8 mouse cellular contexts compared by ENCODE assay signal in the genomic region with DNA sequence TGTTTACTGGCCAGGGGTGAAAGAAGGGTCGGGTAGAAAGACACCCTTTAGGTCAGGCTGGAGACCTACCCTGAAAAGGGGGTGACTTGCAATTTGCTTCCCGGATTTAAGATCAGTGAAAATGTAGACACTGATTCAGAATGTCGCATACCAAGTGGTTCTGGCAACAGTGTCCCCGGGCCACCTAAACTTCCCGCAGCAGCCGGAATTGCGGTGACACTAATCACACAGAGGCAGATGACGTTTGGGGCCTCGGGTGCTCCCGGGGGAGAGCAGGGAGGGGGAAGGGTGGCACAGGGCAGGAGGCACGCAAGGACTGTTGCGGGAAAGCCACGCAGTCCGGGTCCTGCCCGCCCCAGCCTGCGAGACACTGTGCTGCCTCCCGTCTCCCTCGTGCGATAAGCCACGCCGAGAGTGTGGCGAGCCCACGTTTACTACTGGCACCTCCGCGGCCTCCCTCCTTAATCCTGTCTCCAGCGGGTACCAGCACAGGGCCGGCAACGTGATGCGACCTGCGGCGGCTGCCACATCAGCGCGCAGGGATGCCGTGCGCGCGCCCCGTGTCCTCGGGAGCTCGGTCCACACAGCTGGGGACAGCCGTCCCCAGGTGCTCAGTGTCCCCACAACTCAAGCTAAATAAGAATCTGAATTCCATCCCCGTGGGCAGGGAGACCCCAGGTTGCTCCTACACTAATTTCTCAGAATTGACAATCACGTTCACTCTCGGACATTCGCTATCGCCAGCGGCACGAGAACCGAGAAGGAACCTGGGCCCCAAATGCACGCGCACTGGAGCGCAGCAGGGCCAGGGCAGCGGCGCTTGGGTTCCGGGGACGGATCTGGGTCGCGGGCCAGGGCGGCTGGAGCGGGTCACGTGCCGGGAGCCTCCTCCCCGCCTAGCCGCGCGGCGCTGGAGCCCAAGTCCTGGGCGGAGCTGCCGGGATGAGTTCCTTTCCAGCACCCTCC. TPM values are rescaled to one million over a fixed set of nuclear protein-coding genes. Genes with fewer than 3 reads are reported as not detected.
DNase-seq lines count a peak whose midpoint lies in the region; ATAC-seq and TF ChIP-seq lines count a peak whose summit lies in the region.

No protein-coding gene starts in this region.

- peak overlapping the region; percentile 94 for H3K4me2 ChIP-seq in intestine, postnatal 0 days (replicated peaks; ENCODE audit: low read depth)

- H3K4me3 ChIP-seq in erythroblast, embryonic 14.5 days (replicated peaks): peak overlapping the region; percentile 18
- peak overlapping the region; percentile 51 for H3K4me3 ChIP-seq in intestine, postnatal 0 days (ENCODE audit: low read depth, low read length)

- WGBS in intestine, postnatal 0 days: under 1% methylated on average over 63 of the region's 69 CpGs

- no peaks in the 10 kb centered on the region for H3K36me3 ChIP-seq in erythroblast, embryonic 14.5 days (ENCODE audit: control insufficient read depth)
- H3K36me3 ChIP-seq in intestine, postnatal 0 days (ENCODE audit: control insufficient read depth, insufficient read depth): no peaks in the 10 kb centered on the region

- no peak for TF ChIP-seq CTCF in intestine, postnatal 0 days (IDR thresholded peaks at IDR 0.05; ENCODE audit: low read depth)

- peak; percentile 66 for DNase-seq in embryo, embryonic 9.5 days (ENCODE audit: extremely low spot score)
- peak; percentile 100 for DNase-seq in heart, adult 11 months
- peak; percentile 87 to 90 for DNase-seq in left cerebral cortex, postnatal 36 days (ENCODE audit: low spot score in 2 of 2)
- DNase-seq in mesoderm, embryonic 11.5 days (ENCODE audit: low read depth, low spot score): peak; percentile 45
- peak; percentile 76 for DNase-seq in right cerebral cortex, postnatal 4 days

- no peak overlapping the region for H3K27ac ChIP-seq in intestine, postnatal 0 days (ENCODE audit: low read depth, low read length)

- no peaks in the 10 kb centered on the region for H3K9me3 ChIP-seq in erythroblast, embryonic 14.5 days (ENCODE audit: control insufficient read depth, low read length)
- no peaks in the 10 kb centered on the region for H3K9me3 ChIP-seq in intestine, postnatal 0 days (ENCODE audit: control insufficient read depth)

- H3K9ac ChIP-seq in intestine, postnatal 0 days (ENCODE audit: low read depth, low read length): 0 out of 2 replicates have a peak overlapping the region, but pooled peaks have one; percentile 5

- H3K4me1 ChIP-seq in erythroblast, embryonic 14.5 days (ENCODE audit: control insufficient read depth): peaks cover 8% of the 10 kb centered on the region
- 0 out of 2 replicates have a peak, but pooled peaks cover 3% of the 10 kb centered on the region for H3K4me1 ChIP-seq in intestine, postnatal 0 days (replicated peaks; ENCODE audit: control insufficient read depth, insufficient read depth, low read length)

- H3K27me3 ChIP-seq in erythroblast, embryonic 14.5 days (ENCODE audit: control insufficient read depth): peaks cover 71% of the 10 kb centered on the region
- H3K27me3 ChIP-seq in intestine, postnatal 0 days (replicated peaks; ENCODE audit: control insufficient read depth, insufficient read depth, low read length): peaks cover 56% of the 10 kb centered on the region

- intact Hi-C loops in left cerebral cortex, postnatal 36 days (cut with DNase I): loop anchor here (1.0 to 5.0 kb wide), 3 partner anchors 11 to 131 kb away; no protein-coding TSS in a partner anchor

- ATAC-seq in erythroblast, adult 5-6 weeks (replicated peaks; ENCODE audit: low FRiP score, poor library complexity, severe bottlenecking): no peak
- peak; percentile 43; the same call in 1 of the 2 replicates for ATAC-seq in intestine, postnatal 0 days

RNA-seq across cellular contexts. Expression of a gene that starts 0.8 kb away (rescaled TPM):
- polyA plus RNA-seq in erythroblast, embryonic 14.5 days (2012): 0.01 TPM in 2 replicates
- total RNA-seq in erythroblast, adult 5-6 weeks (2015; ENCODE audit: low replicate concordance): not detected in 2 replicates
- 7.2 TPM in 1 of 2 replicates, not detected in the other for total RNA-seq in erythroblast, adult 5-6 weeks (2017; ENCODE audit: low replicate concordance)
- polyA plus RNA-seq in intestine, postnatal 0 days (2015; fragmentation: Nextera tagmentation; extraction: Ambion mirVana): 0.44 and 0.61 TPM in 2 replicates
- total RNA-seq in left cerebral cortex, postnatal 36 days (2021): 10 to 100 TPM; 31.8 to 33.9 TPM

Comparison
In these comparisons a context has a peak if more than half of its experiments do, and no peak if none do; other contexts are left out.
1. DNase-seq: peak in every context shown above with its lines; median percentile 100 in heart, adult 11 months; 88 in left cerebral cortex, postnatal 36 days; 76 in right cerebral cortex, postnatal 4 days; 66 in embryo, embryonic 9.5 days; 45 in mesoderm, embryonic 11.5 days.